Mouse (Mus musculus) limb, embryonic 10.5 days (tissue): ENCODE measurements around the gene Sp8. TPM values are rescaled to one million over a fixed set of nuclear protein-coding genes. Genes with fewer than 3 reads are reported as not detected.

Experiments used
- DNase-seq: peaks from one replicate; pipeline ENCODE4 v3.0.0-alpha.2; 2017; ENCODE audit warnings: low spot score
- H3K27ac ChIP-seq: fragments of 300-500 bp; sonication (generic); 2 replicates; pipeline ENCODE4 v1.5.1; 2016; ENCODE audit warnings: mild to moderate bottlenecking
- H3K27me3 ChIP-seq: fragments of 300-500 bp; sonication (generic); 2 replicates; pipeline ENCODE4 v1.6.1; 2016; ENCODE audit warnings: low read depth, mild to moderate bottlenecking; ENCODE audit not compliant: poor library complexity, severe bottlenecking
- H3K36me3 ChIP-seq: fragments of 300-500 bp; sonication (generic); 2 replicates; pipeline ENCODE4 v1.6.1; 2016; ENCODE audit warnings: mild to moderate bottlenecking, moderate library complexity
- H3K4me1 ChIP-seq: fragments of 300-500 bp; sonication (generic); 2 replicates; pipeline ENCODE4 v1.6.1; 2016
- H3K4me3 ChIP-seq: fragments of 300-500 bp; sonication (generic); 2 replicates; pipeline ENCODE4 v1.5.1; 2016; ENCODE audit warnings: mild to moderate bottlenecking, moderate library complexity
- H3K9me3 ChIP-seq: fragments of 300-500 bp; sonication (generic); replicated peaks from 2 replicates; pipeline ENCODE4 v1.6.1; 2016; ENCODE audit warnings: mild to moderate bottlenecking
- WGBS: fragments of 180-500 bp; shearing (Covaris S2); methylation state at CpG from one replicate; pipeline ENCODE4 v1.1.7; 2016; 5-methylcytosine and 5-hydroxymethylcytosine counted together
- polyA plus RNA-seq: library from polyadenylated mRNA; unstranded; fragments of >200 nt; fragmentation: Nextera tagmentation; extraction: Ambion mirVana; gene quantifications from 2 replicates; pipeline ENCODE4 v1.2.1, GENCODE M21; 2016

Sp8 gene
- polyA plus RNA-seq = 5.3 and 5.8 TPM in 2 replicates

DNA sequence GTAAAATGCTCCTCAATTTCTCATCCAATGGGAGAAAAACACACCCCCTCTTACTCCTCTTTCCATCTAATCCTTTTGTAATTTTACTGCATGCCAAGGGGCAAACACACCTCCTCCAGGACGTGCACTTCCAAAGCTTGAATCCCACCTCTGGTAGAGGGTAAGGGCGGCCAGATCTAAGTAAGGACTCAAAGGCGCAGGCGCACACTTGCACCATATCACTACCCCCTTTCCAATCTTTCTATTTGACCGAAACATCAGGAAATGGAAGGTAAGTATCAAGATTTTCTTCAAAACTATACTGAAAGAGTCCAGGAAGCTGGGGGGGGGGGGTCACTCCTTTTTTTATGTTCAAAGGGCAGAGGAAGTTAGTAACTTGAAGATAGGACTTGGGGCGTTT lies at the start of gene Sp8:
Sp8 (plus strand) TSS at position 109 of the 400 bp plus-strand sequence.
- no peaks in the 10 kb centered on the region for H3K36me3 ChIP-seq
- H3K4me3 ChIP-seq = peak within 1 kb of the TSS; percentile 62
- H3K27ac ChIP-seq = peak within 1 kb of the TSS; percentile 72
- WGBS = under 1% methylated on average over 6 of the region's 6 CpGs
- DNase-seq = no peak
- H3K4me1 ChIP-seq = peaks cover 44% of the 10 kb centered on the region
- peaks cover 100% of the 10 kb centered on the region for H3K27me3 ChIP-seq
- no peaks in the 10 kb centered on the region for H3K9me3 ChIP-seq

DNA sequence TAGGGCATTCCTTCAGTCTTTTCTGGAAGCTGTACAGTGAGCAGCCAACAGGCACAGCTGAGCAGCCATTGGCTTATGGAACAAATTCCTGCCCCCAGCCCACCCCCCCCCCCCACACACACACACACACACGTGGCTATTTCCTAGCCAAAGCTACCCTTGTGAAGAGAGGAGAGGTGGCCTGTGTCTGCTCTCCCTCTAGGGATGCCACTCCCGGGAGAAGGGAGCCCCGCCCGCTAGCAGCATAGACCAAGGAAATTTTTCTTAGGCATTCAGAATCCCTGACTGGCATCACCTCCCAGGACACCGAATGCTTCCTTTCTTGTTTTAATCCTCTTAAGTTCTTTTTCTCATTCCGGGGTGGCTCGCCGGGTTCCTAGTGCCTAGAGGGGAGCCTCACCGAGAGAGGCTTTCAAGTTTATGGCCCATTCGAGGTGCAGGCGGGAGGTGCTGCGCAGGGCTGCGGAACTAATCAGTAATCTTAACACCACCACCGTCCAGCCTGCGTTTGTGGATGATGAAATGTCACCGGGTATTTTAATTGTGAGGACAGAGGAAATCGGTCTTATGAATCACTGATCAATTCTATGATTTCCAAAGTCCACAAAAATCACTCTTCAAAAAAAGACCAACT lies 34.7 kb upstream of the Sp8 start:
- no peaks in the 10 kb centered on the region for H3K36me3 ChIP-seq
- no peaks in the 10 kb centered on the region for H3K9me3 ChIP-seq
- no peak overlapping the region for H3K27ac ChIP-seq
- peak; percentile 39 for DNase-seq
- H3K27me3 ChIP-seq = peaks cover 6% of the 10 kb centered on the region; the same call in 1 of the 2 replicates
- peak overlapping the region; percentile 35 for H3K4me3 ChIP-seq
- H3K4me1 ChIP-seq = peaks cover 7% of the 10 kb centered on the region
- 2% methylated on average over 17 of the region's 17 CpGs for WGBS

DNA sequence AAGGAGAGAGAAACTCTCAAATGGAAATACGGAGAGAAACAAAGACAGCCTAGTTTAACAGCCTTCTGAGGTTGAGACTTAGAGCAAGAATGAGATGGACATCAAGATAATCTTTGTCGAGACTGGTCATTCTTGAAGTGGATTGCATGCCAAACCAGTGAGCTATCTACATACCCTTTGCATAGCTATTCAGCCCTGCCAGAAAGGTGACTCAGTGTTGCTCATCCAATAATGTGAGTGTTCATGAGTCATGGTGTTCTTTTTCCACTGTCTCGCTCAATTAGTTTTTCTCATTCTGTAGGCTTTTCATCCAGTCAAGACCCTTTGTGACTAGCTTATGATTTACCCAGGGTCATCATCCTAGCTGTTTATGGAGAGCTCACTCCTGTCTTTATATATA lies 31.6 kb upstream of the Sp8 start:
- 85% methylated on average over 3 of the region's 3 CpGs for WGBS
- no peak overlapping the region for H3K4me3 ChIP-seq
- no peak for DNase-seq
- H3K36me3 ChIP-seq = no peaks in the 10 kb centered on the region
- peaks cover 7% of the 10 kb centered on the region for H3K4me1 ChIP-seq
- H3K27ac ChIP-seq = no peak overlapping the region
- no peaks in the 10 kb centered on the region for H3K9me3 ChIP-seq
- H3K27me3 ChIP-seq = peaks cover 2% of the 10 kb centered on the region; the same call in 1 of the 2 replicates

DNA sequence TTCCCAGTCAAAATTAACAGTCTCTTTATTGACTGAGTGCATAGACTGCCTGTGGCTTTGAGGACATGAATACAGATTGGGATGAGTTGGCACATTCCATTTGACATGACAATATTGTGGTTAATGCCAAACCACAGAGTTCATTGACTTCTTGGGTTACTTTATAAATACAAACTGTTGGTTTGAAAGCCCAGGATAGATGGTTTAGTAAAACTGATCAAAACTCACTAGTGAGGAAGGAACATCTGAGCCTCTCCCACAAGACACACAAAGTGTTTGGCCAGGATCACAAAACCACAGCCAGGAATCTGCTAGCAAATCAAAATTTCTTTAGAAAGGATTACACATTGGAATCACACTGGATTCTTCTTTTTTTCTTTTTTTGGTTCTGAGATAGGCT lies 30.0 kb upstream of the Sp8 start:
- Histone ChIP-seq H3K9me3 (no peaks in the 10 kb centered on the region), H3K36me3 (no peaks in the 10 kb centered on the region), H3K27ac (no peak overlapping the region), H3K4me1 (peaks cover 6% of the 10 kb centered on the region), H3K27me3 (peaks cover 2% of the 10 kb centered on the region; the same call in 1 of the 2 replicates), H3K4me3 (no peak overlapping the region)
- DNase-seq = no peak

DNA sequence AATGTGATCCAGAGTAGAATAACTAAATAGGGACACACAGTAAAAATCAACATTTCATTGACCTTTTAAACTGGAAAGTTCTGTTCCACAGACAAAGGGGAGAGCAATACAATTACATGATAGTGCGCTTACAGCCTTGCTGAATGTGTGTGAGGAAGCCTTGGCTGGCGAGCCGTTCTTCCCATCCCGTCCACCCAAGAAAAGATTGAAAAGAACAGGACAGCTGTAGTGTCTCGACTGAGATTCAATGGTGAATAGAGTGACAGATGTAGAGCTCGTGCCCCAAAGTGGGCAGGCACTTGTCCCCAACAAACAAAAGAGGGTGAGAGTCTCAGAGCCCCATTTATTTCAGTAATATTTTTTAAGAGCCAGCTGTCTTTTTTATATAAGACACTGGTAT lies 16.2 kb upstream of the Sp8 start:
- peaks cover 3% of the 10 kb centered on the region; the same call in 1 of the 2 replicates for H3K27me3 ChIP-seq
- no peaks in the 10 kb centered on the region for H3K4me1 ChIP-seq
- no peak overlapping the region for H3K4me3 ChIP-seq
- WGBS = 88% methylated on average over 6 of the region's 6 CpGs
- no peaks in the 10 kb centered on the region for H3K9me3 ChIP-seq
- no peak overlapping the region for H3K27ac ChIP-seq
- DNase-seq = no peak
- H3K36me3 ChIP-seq = no peaks in the 10 kb centered on the region

DNA sequence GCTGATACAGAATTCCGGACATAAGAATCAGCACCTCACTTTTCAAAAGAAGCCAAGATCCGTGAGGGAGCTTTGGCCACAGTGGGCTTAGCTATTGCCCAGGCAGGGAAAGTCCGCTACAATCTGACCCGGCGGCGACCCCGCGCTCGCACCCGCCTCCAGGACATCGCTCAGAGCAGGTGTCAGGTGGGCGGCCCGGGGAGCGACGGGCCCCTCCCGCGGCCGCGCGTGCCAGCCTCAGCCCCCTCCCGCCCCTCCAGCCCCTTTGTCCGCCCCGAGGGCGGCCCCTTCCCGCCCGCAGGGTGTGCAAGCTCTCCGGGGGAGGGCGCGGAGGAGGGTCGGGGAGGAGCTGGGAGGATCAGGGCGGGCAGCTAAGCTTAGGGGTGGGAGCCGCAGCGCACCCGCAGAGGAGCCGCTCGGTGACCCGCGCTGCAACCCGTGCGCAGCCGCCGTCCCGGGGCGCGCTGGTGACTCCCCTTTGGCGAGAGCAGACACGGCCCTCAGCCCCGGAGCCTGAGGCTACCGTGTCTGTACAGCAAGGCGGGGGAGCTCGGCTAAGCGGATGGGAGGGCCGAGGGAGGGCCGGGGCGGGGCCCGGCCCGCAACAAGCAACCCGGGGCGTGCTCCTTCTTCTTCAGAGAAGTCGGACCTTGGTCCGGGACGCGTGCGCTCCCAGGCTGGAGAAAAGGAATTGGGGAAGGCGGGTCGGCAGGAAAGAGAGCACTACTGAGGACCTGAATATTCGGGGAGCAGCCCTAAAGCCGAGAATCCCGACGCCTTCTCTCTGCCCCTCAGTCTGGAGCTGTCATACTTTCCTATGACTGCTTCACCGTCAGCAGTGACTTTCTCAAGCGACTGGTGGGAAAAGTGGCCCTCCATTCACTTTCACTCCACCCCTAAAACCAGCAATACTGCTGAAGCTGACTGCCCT lies 9.5 kb upstream of the Sp8 start:
- Histone ChIP-seq H3K27ac (peak overlapping the region; percentile 74), H3K4me3 (peak overlapping the region; percentile 72)
- peak; percentile 75 for DNase-seq

DNA sequence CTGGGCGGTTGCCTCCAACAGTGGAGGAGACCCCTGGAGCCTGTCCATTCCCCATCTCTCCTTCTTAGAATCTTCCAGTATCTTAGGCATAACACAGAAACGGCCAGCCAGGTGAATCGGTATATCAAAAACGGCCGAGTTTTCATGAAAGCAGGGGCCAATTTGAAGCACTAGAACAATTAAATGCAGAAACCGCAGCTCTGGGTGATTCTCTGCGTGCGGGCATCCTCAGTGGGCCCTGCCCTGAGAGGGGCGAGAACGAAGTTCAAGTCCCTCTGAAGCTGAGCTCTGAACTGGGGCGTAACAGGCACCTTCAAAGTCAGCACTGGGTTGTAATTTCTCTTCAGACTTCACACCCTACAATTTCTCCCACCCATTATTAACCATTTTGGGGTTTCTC lies 8.8 kb upstream of the Sp8 start:
- H3K27me3 ChIP-seq = peaks cover 76% of the 10 kb centered on the region
- no peaks in the 10 kb centered on the region for H3K9me3 ChIP-seq
- H3K4me1 ChIP-seq = peaks cover 25% of the 10 kb centered on the region
- peak overlapping the region; percentile 72 for H3K4me3 ChIP-seq
- no peak overlapping the region for H3K27ac ChIP-seq
- no peaks in the 10 kb centered on the region for H3K36me3 ChIP-seq
- 1% methylated on average over 11 of the region's 11 CpGs for WGBS
- DNase-seq = peak; percentile 43

More for the DNA sequence above, 9.5 kb upstream of the Sp8 start:
- under 1% methylated on average over 62 of the region's 72 CpGs for WGBS
- no peaks in the 10 kb centered on the region for H3K36me3 ChIP-seq
- H3K9me3 ChIP-seq = no peaks in the 10 kb centered on the region
- peaks cover 69% of the 10 kb centered on the region for H3K27me3 ChIP-seq
- peaks cover 25% of the 10 kb centered on the region for H3K4me1 ChIP-seq

DNA sequence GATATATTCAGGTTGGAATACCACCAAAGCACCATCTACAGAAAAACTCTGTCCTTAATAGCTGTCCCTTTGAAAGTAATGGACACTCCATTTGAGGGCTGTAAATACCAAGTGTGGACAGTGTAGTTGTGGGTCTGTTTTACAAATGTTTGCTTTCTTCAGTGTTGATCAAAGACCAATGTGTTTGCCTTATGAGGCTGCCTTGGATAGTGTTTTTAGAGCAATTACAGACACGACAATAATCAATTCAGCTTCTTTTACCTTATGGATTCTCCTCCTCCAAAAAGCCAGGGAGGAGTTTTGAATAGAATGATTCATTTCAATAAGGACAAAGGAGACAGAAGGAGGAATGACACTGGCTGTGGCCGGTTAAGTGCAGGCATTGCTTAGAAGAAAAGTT lies 7.9 kb upstream of the Sp8 start:
- no peak for DNase-seq
- Histone ChIP-seq H3K27me3 (peaks cover 85% of the 10 kb centered on the region), H3K9me3 (no peaks in the 10 kb centered on the region), H3K36me3 (no peaks in the 10 kb centered on the region), H3K4me1 (peaks cover 33% of the 10 kb centered on the region), H3K27ac (no peak overlapping the region), H3K4me3 (no peak overlapping the region)
- 2% methylated on average over 2 of the region's 2 CpGs for WGBS

DNA sequence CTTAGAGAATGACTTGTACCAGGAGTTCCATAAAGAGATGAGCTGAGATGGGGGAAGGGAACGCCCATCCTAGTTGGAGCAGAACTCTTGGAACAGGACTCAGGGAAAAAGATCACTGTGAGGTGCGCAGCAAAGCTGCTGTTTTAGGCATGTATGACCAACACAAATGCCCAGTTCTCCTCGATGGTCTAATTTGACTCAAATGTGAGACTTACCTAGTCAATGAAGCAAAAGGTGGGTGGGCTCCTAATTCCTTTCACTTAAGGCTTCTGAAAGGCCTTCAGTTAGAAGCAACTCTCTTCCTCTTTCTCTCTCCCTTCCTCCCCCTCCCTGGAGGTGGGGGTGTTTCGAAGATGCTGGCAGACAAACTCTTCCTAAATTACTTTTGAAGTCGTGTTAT lies 6.7 kb upstream of the Sp8 start:
- Histone ChIP-seq H3K27ac (no peak overlapping the region), H3K4me1 (peaks cover 33% of the 10 kb centered on the region), H3K4me3 (no peak overlapping the region), H3K36me3 (no peaks in the 10 kb centered on the region), H3K9me3 (no peaks in the 10 kb centered on the region), H3K27me3 (peaks cover 96% of the 10 kb centered on the region)
- no peak for DNase-seq
- WGBS = 6% methylated on average over 5 of the region's 5 CpGs

DNA sequence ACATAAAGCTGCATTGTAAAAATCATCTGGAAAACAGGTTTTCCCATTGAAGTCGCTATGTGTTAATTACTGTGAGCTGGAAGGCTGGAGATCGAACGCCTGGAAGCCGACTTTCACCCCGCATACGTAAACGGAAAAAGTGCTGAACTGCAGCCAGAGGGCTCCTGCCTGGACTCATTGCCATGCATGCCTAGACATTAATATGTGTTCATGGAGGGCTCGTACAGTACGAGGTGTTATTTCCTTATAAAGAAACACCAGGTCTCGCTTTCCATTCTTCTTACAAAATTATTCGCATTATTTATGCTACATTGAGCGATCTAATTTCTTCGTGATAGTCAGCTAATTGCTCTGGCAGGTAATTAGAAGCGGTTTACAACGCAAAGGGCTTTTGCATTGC lies 5.8 kb upstream of the Sp8 start:
- Histone ChIP-seq H3K27ac (no peak overlapping the region), H3K9me3 (no peaks in the 10 kb centered on the region), H3K4me3 (peak overlapping the region; percentile 13; the same call in 1 of the 2 replicates), H3K4me1 (peaks cover 33% of the 10 kb centered on the region), H3K27me3 (peaks cover 98% of the 10 kb centered on the region), H3K36me3 (no peaks in the 10 kb centered on the region)
- peak; percentile 40 for DNase-seq
- 1% methylated on average over 15 of the region's 15 CpGs for WGBS

DNA sequence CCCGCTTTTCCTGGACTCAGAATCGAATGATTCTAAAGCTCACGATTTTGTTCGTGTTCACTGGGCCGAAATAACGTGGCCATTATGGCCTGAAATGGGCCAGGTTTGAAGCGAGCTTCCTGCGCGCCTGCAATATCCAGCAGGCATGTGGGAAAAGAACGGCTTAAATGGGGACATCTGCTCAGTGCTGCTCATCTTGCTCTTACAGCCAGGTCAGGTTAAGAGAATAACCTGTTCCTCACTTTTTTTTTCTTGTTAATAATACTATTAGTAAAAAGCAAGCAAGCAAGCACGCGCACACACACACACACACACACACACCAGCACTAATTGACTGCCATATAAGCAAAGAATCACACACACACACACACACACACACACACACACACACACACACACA lies 5.3 kb upstream of the Sp8 start:
- peaks cover 33% of the 10 kb centered on the region for H3K4me1 ChIP-seq
- H3K4me3 ChIP-seq = peak overlapping the region; percentile 13; the same call in 1 of the 2 replicates
- no peaks in the 10 kb centered on the region for H3K9me3 ChIP-seq
- no peaks in the 10 kb centered on the region for H3K36me3 ChIP-seq
- H3K27ac ChIP-seq = no peak overlapping the region
- WGBS = 2% methylated on average over 12 of the region's 12 CpGs
- H3K27me3 ChIP-seq = peaks cover 99% of the 10 kb centered on the region
- DNase-seq = peak; percentile 41

DNA sequence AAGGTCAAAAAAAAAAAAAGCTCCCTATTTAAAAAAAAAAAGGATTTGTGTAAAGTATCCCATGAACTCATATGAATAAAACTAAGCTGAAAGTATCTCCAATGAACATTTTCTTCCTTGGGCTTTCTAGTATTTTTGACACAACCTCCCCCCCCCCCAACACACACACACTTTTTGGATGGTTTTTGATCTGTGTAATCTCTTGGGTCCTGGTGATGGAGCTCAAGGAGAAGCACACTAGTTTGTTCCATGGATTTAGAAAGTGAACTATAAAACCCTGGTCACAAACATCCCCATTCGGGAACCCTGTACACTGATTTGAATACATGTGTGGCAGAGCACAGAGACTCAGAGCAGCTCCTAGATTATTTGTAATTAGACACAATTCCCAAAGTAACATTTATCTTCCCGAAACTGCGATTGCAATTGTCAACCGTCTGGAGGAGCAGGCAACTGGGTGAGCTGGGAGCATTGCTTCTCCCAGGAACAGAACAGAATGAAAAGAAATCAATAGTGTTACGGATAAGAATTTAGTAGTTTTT lies 4.7 kb upstream of the Sp8 start:
- DNase-seq = peak; percentile 35
- Histone ChIP-seq H3K27ac (no peak overlapping the region), H3K4me3 (no peak overlapping the region), H3K9me3 (no peaks in the 10 kb centered on the region), H3K27me3 (peaks cover 99% of the 10 kb centered on the region), H3K36me3 (no peaks in the 10 kb centered on the region), H3K4me1 (peaks cover 34% of the 10 kb centered on the region)
- WGBS = 6% methylated on average over 5 of the region's 5 CpGs
